ENCODE assay signal across 26 mouse cellular contexts in the genomic region with DNA sequence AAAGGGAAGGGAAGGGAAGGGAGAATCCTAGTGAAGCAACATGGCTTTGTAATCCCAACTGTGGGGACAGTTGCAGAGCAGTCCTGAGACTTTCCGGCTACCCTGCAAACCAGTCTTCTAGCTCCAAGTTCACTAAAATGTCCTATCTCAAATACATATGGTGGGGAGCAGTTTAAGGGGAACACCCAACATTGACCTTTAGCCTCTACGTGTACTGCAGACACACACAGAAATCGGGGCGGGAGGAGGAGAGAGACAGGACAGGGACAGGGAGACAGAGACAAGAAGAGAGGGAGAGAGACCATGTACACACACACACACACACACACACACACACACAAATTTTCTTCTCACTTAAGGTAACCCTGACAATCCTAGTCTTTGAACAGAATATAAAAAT. TPM values are rescaled to one million over a fixed set of nuclear protein-coding genes. Genes with fewer than 3 reads are reported as not detected.
"Had no signal": no experiment of that assay in that cellular context is flagged by ENCODE, and none has a peak within 500 bp of the region (broad histone marks: within the 10 kb centered on the region; RNA-seq: fewer than 3 reads in every experiment).

No protein-coding gene starts in this region.

- H3K27me3 ChIP-seq: limb, embryonic 13.5 days; lung, embryonic 15.5 days; stomach, embryonic 15.5 days had no signal

- H3K27ac ChIP-seq: layer of hippocampus, adult 2 months; limb, embryonic 10.5 days; limb, embryonic 13.5 days; lung, embryonic 15.5 days; stomach, embryonic 15.5 days had no signal

- H3K4me3 ChIP-seq: layer of hippocampus, adult 2 months; limb, embryonic 10.5 days; limb, embryonic 13.5 days; lung, embryonic 15.5 days; stomach, embryonic 15.5 days had no signal

- H3K9me3 ChIP-seq: limb, embryonic 10.5 days; limb, embryonic 13.5 days; lung, embryonic 15.5 days; stomach, embryonic 15.5 days had no signal

- DNase-seq: kidney, adult 11 months; kidney, adult 9 months; kidney, postnatal 14 days; layer of hippocampus, adult 9-11 months; lung, adult 18-20 months; lung, postnatal 10 days; lung, postnatal 4 days; midbrain, embryonic 14.5 days; thymus, postnatal 25 days had no signal

- H3K36me3 ChIP-seq: limb, embryonic 10.5 days; limb, embryonic 13.5 days; lung, embryonic 15.5 days; stomach, embryonic 15.5 days had no signal

- H3K9ac ChIP-seq: limb, embryonic 13.5 days; lung, embryonic 15.5 days; stomach, embryonic 15.5 days had no signal

- H3K4me2 ChIP-seq: limb, embryonic 13.5 days; lung, embryonic 15.5 days; midbrain, embryonic 11.5 days; stomach, embryonic 15.5 days had no signal

RNA-seq across cellular contexts. Expression of gene Gm17651, which starts 44.6 kb away (rescaled TPM):
- total RNA-seq: layer of hippocampus, adult 2 months; layer of hippocampus, postnatal 25 days; left cerebral cortex, adult 18-20 months; left cerebral cortex, postnatal 25 days; megakaryocyte progenitor cell, adult 5-6 weeks; megakaryocyte-erythroid progenitor cell, adult 5-6 weeks; midbrain, postnatal 0 days had no signal
- polyA plus RNA-seq: kidney, embryonic 16.5 days; large intestine, adult 2 months; limb, embryonic 10.5 days; limb, embryonic 13.5 days; lung, embryonic 15.5 days; midbrain, embryonic 11.5 days; midbrain, embryonic 14.5 days; midbrain, postnatal 0 days; neural tube, embryonic 11.5 days; neural tube, embryonic 14.5 days; stomach, embryonic 15.5 days; thymus, postnatal 0 days had no signal
